Mouse (Mus musculus) CD4-positive, CD25-positive, alpha-beta regulatory T cell, adult 4 months (primary cell): ENCODE measurements around the gene Anapc7. TPM values are rescaled to one million over a fixed set of nuclear protein-coding genes. Genes with fewer than 3 reads are reported as not detected.
"Not testable (repeated sequence)": the region's sequence is repeated elsewhere in the genome, so short reads cannot be mapped to it uniquely, and the experiment has no call there.

Experiments
- ATAC-seq: one replicate; pipeline ENCODE4 v1.8.0; 2017
- polyA plus RNA-seq, 2 experiments: library from polyadenylated mRNA; unstranded; fragments of 100-300 nt; shearing (Covaris generic); gene quantifications; one replicate each; pipeline ENCODE4 v1.2.1; 2017

The Anapc7 gene
- polyA plus RNA-seq, 2 experiments from 2014 or later = 17.7 to 22.8 TPM

DNA sequence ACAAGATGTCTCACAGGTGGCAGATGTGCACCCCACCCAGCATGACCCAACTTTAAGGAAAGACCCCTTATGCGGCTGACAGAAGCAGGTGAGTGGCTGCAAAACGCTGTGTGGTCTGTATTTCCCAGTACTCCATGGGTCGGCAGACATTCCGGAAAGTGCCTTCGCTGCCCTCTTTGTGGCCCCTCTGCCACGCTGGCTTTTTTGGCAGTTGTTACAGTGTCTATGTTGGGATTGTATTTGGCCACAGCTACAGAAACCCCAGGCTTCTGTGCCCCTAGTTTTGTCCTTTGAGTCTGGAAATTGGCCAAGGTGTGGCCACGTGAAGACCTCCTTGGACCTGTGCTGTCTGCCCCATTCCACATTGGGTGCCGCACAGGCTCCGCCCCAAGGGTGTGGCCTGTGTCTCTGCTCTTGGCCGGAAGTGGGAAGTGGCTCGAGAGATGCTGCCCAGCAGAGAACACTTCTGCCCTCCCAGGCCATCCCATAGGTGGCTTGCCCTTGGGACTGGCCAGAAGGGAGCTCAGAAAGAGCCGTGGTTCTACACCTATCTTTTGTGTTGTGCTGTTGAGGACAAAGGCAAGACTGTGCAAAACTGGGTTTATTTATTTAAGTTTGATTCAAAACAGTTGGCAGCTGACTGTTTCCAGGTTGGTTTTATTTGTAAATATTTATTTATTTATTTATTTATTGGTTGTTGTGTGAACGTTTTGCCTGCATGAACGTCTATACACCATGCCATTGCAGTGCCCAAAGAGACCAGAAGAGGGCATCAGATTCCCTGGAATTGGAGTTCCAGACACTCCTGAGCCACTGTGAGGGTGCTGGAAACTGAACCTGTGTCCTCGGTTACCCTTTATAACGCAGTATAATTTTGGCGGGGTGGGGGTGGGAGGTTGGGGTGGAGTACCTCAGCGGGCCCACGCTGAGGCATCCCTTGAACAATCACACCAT is 11.5 kb upstream of the Anapc7 start:
- ATAC-seq = no peak

- no peak for ATAC-seq
These were observed 9.6 kb upstream of the Anapc7 start for GRCm38 (mm10) chr5:122411892-122412291.

DNA sequence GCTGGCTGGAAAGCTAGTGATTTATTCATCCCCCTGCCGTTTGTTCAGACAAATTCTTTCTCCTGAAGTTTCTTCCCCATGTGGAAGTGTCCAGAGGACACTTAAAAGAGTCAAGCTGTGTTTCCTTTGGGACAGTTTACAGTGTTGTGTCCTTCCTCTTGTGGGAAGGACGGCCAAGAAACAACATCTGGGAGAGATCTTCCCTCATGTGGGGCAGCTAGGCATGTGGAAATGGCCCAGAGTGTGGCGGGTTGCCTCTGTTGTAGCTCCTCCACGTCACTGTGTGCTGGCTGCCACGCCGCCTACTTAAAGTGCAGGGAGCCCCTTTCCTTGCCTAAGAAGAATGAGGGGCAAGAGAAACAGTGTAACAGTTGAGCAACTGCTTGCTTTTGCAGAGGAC is 8.7 kb upstream of the Anapc7 start:
- no peak for ATAC-seq

- no peak for ATAC-seq
These were observed 7.1 kb upstream of the Anapc7 start for GRCm38 (mm10) chr5:122414351-122414750.

- no peak for ATAC-seq
These were observed 6.0 kb upstream of the Anapc7 start for GRCm38 (mm10) chr5:122415465-122415864.

DNA sequence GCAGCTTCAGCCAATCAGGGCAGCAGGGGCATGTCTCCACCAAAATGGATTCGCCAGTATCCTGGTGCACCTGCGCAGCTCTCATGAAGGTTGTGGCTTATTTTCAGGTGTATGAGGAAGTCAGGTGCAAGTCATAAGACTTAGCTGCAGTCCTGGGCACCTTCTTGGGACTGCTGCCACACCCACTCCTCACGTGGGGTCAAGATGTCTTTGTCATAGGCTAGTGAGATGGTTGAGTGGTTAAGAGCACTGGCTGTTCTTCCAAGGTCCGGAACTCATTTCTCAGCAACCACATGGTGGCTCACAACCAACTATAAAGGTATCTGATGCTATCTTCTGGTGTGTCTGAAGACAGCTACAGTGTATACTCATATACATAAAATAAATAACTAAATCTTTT is 817 bp upstream of the Anapc7 start:
- ATAC-seq = not testable (repeated sequence)

DNA sequence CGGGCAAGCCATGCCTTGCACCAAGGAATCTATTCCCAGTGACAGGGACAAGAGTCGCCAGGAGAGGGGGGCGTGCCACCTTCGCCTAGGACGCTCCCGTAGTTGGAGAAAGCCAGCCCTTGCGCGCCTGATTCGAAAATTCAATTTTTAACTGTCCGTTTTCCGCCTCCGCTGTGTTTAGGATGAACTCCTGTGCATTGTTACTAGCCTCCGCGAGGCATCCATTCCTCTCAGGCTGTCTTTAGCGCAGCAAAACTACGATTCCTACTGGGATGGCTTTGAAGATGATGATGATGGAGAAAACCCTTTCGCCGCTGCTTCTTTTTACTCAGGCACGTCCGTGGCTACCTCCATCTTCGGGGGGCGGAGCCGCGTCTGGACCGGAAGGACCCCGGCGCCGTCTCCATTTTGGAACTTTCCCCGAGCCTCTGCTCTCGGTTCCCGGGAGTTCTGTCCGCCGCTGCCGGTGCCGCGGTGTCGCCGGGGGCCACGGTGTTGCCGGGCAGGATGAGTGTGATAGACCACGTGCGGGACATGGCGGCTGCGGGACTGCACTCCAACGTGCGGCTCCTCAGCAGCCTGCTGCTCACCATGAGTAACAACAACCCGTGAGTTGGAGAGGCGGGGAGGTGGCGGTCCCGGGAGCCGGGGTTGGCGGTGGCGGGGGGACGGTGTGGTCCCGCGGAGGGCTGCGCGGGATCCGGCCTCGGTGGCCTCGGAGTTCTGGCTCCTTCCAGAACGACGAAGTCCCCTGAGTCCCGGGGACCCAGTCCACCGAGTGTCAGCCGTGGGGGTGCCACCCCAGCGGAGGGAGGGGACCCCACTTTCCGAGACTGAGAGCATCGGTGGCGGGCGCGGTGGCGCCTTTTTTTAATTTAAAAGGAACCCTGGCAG is 825 bp downstream of the Anapc7 start:
- peak; percentile 86 for ATAC-seq

DNA sequence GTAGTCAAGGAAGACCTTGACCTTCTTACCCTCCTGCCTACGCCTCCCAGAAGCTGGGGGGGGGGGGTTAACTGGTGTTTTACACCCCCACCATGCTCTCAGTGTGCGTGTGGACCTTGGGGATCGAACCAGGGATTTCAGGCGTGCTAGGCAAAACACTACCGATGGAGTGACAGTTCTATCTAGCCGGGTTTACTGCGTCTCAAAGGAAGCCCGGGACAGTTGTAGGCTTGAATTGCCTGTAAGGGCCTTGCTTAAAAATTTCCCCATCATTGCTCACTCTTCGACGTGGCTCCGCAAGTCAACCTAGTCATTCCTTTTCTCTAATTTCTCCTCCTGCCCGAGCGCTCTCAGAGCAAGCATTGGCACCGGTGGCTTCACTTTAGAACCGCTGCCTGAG is 1.6 kb downstream of the Anapc7 start:
- no peak for ATAC-seq

DNA sequence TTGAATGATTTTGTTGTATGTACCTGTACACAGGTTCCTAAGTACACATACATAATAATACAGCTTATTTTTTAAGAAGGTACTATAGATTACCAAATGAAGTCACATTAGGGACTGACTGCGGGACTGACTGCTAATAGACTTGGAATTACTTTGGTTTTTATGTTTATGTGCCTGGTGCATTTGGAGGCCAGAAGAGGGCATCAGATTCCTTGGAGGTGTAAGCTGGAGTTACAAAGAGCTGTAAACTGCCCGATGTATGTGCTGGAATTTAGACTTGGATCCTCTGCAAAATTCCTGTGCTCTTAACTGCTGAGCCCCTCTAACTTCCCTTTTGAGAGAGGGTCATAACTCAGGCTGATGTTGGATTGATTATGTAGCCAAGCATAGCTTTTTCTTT is 4.1 kb downstream of the Anapc7 start:
- ATAC-seq = no peak

DNA sequence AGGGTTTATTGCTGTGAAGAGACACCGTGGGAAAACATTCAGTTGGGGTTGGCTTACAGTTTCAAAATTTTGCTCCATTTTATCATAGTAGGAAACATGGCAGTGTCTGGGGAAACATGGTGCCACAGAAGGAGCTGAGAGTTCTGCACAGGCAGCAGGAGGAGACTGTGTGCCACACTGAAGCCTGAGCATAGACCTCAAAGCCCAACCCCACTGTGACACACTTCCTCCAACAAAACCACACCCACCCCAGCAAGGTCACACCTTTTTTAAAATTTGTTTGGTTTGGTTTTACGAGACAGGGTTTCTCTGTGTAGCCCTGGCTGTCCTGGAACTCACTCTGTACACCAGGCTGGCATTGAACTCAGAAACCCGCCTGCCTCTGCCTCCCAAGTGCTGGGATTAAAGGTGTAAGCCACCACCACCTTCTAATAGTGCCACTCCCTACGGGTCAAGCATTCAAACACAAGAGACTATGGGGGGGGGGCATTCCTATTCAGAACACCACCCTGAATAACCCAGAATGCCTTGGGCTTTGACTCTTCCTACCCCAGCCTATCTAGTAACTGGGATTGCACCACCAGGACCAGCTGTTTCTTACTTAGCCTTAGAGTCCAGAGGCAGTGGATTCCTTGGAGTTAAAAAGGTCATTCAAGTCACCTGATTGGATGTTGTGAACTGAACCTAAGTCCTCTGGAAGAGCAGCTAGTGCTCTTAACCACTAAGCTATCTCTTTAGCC is 8.7 kb downstream of the Anapc7 start:
- ATAC-seq = peak; percentile 70

- peak; percentile 79 for ATAC-seq
These were observed 9.7 kb downstream of the Anapc7 start for GRCm38 (mm10) chr5:122431221-122431620.

- ATAC-seq = no peak
These were observed 13.0 kb downstream of the Anapc7 start for GRCm38 (mm10) chr5:122434541-122434940.

GRCm38 (mm10) chr5:122439400-122440094 is 18.1 kb downstream of the Anapc7 start:
- no peak for ATAC-seq

GRCm38 (mm10) chr5:122440095-122440630 is 18.7 kb downstream of the Anapc7 start:
- no peak for ATAC-seq

DNA sequence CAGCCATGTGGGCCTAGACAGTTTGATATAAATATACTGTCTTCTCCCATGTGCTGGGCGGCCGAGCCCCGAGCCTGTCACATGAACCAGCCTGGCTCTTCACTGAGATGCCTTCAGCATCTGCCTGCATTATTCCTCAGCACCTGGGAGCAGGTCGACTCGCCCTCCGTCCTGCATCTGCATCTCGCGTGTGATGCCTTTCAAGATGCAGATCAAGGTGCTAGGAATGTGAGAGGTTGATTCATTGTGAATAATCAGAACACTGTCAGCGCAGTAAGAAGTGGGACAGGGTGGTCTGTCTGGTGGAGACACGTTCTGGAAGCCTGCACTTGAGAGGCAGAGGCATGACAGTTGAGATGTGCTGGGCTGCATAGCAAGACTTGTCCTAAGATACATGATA is 23.0 kb downstream of the Anapc7 start:
- ATAC-seq = no peak

- ATAC-seq = no peak
These were observed 23.6 kb downstream of the Anapc7 start for GRCm38 (mm10) chr5:122445051-122445610.

GRCm38 (mm10) chr5:122447857-122448256 is 26.4 kb downstream of the Anapc7 start:
- ATAC-seq = no peak

GRCm38 (mm10) chr5:122448869-122449268 is 27.4 kb downstream of the Anapc7 start:
- ATAC-seq = no peak

GRCm38 (mm10) chr5:122449946-122450345 is 28.5 kb downstream of the Anapc7 start:
- no peak for ATAC-seq

- no peak for ATAC-seq
These were observed 29.4 kb downstream of the Anapc7 start for GRCm38 (mm10) chr5:122450913-122451317.

- ATAC-seq = no peak
These were observed 29.8 kb downstream of the Anapc7 start for GRCm38 (mm10) chr5:122451324-122451723.
